Mouse (Mus musculus) small intestine, adult 2 months (tissue): ENCODE results near the gene Hivep3. TPM values are rescaled to one million over a fixed set of nuclear protein-coding genes. Genes with fewer than 3 reads are reported as not detected.

ENCODE experiments used
- H3K27ac ChIP-seq: fragments of 200-500 bp; 2 replicates; pipeline ENCODE4 v1.5.1; 2012; ENCODE audit warnings: low read depth, low read length, control low read depth, inconsistent platforms; ENCODE audit not compliant: insufficient read depth
- H3K27me3 ChIP-seq: fragments of 200-500 bp; 2 replicates; pipeline ENCODE4 v1.6.1; 2012; ENCODE audit warnings: mild to moderate bottlenecking, moderate library complexity, low read length, inconsistent platforms; ENCODE audit not compliant: control insufficient read depth, insufficient read depth
- H3K36me3 ChIP-seq: fragments of 200-500 bp; 2 replicates; pipeline ENCODE4 v1.6.1; 2012; ENCODE audit warnings: mild to moderate bottlenecking, low read length, control low read depth, inconsistent platforms; ENCODE audit not compliant: control insufficient read depth, insufficient read depth
- H3K4me1 ChIP-seq: fragments of 200-500 bp; 2 replicates; pipeline ENCODE4 v1.6.1; 2012; ENCODE audit warnings: low read length, inconsistent platforms, mixed read lengths; ENCODE audit not compliant: control insufficient read depth, insufficient read depth, insufficient read length
- H3K4me3 ChIP-seq: fragments of 200-500 bp; 2 replicates; pipeline ENCODE4 v1.5.1; 2012; ENCODE audit warnings: low read depth, mild to moderate bottlenecking, control low read depth, inconsistent platforms, low read length, moderate library complexity
- CTCF ChIP-seq: fragments of 200-500 bp; IDR thresholded peaks from 2 replicates; pipeline ENCODE4 v1.5.1; 2012; ENCODE audit warnings: low read depth, mild to moderate bottlenecking, control low read depth, inconsistent platforms, low read length, moderate library complexity, mixed read lengths; ENCODE audit not compliant: insufficient replicate concordance, insufficient read length; ENCODE audit errors: extremely low read depth
- POLR2A ChIP-seq: fragments of 200-500 bp; IDR thresholded peaks from 2 replicates; pipeline ENCODE4 v1.6.1; 2012; ENCODE audit warnings: low read depth, mild to moderate bottlenecking, control low read depth, inconsistent platforms, low read length, moderate library complexity
- WGBS: fragments of 180-500 bp; shearing (Covaris S2); methylation state at CpG from one replicate; pipeline ENCODE4 v1.1.7; 2018; 5-methylcytosine and 5-hydroxymethylcytosine counted together
- polyA plus RNA-seq: library from polyadenylated mRNA; depleted of rRNA; stranded (reverse); fragments of >200 nt; gene quantifications from 2 replicates; pipeline ENCODE4 v1.2.3, GENCODE M21; 2012

The Hivep3 gene
- polyA plus RNA-seq, 1 experiment, result 3.3 TPM

GRCm38 (mm10) chr4:120042480-120042879 lies 308.9 kb downstream of the Hivep3 start:
- no peaks in the 10 kb centered on the region for H3K36me3 ChIP-seq
- no peaks in the 10 kb centered on the region; the same call in 1 of the 2 replicates for H3K4me1 ChIP-seq
- TF ChIP-seq POLR2A (no peak), CTCF (no peak)
- no peak overlapping the region for H3K27ac ChIP-seq
- H3K4me3 ChIP-seq, result no peak overlapping the region
- H3K27me3 ChIP-seq, result no peaks in the 10 kb centered on the region
- 88% methylated on average over 7 of the region's 7 CpGs for WGBS

GRCm38 (mm10) chr4:120044612-120045011 lies 311.0 kb downstream of the Hivep3 start:
- Histone ChIP-seq H3K4me3 (no peak overlapping the region), H3K36me3 (no peaks in the 10 kb centered on the region), H3K27me3 (no peaks in the 10 kb centered on the region), H3K27ac (no peak overlapping the region), H3K4me1 (no peaks in the 10 kb centered on the region)
- no peak for TF ChIP-seq POLR2A
- TF ChIP-seq CTCF, result no peak
- WGBS, result 82% methylated on average over 5 of the region's 5 CpGs

- H3K27me3 ChIP-seq, result no peaks in the 10 kb centered on the region
- no peaks in the 10 kb centered on the region for H3K36me3 ChIP-seq
- 60% methylated on average over 5 of the region's 5 CpGs for WGBS
- no peak overlapping the region for H3K27ac ChIP-seq
- no peak overlapping the region for H3K4me3 ChIP-seq
- no peak for TF ChIP-seq CTCF
- no peak for TF ChIP-seq POLR2A
- no peaks in the 10 kb centered on the region for H3K4me1 ChIP-seq
Observed at GRCm38 (mm10) chr4:120045131-120045537, 311.6 kb downstream of the Hivep3 start.

- TF ChIP-seq CTCF (no peak), POLR2A (no peak)
- Histone ChIP-seq H3K27ac (no peak overlapping the region), H3K36me3 (no peaks in the 10 kb centered on the region), H3K4me3 (no peak overlapping the region), H3K4me1 (no peaks in the 10 kb centered on the region), H3K27me3 (no peaks in the 10 kb centered on the region)
- WGBS, result 87% methylated on average over 7 of the region's 7 CpGs
Observed at GRCm38 (mm10) chr4:120045871-120046270, 312.3 kb downstream of the Hivep3 start.

GRCm38 (mm10) chr4:120047060-120047459 lies 313.5 kb downstream of the Hivep3 start:
- Histone ChIP-seq H3K4me1 (no peaks in the 10 kb centered on the region), H3K4me3 (no peak overlapping the region), H3K36me3 (no peaks in the 10 kb centered on the region), H3K27ac (no peak overlapping the region), H3K27me3 (no peaks in the 10 kb centered on the region)
- WGBS, result 52% methylated on average over 4 of the region's 4 CpGs
- TF ChIP-seq CTCF (no peak), POLR2A (no peak)

- Histone ChIP-seq H3K27ac (no peak overlapping the region), H3K4me1 (no peaks in the 10 kb centered on the region), H3K27me3 (no peaks in the 10 kb centered on the region), H3K4me3 (no peak overlapping the region), H3K36me3 (no peaks in the 10 kb centered on the region)
- TF ChIP-seq CTCF (no peak), POLR2A (no peak)
- 96% methylated on average over 4 of the region's 4 CpGs for WGBS
Observed at GRCm38 (mm10) chr4:120048274-120048673, 314.7 kb downstream of the Hivep3 start.

GRCm38 (mm10) chr4:120049857-120050256 lies 316.3 kb downstream of the Hivep3 start:
- Histone ChIP-seq H3K36me3 (no peaks in the 10 kb centered on the region), H3K4me1 (peaks cover 2% of the 10 kb centered on the region; the same call in 1 of the 2 replicates), H3K27ac (no peak overlapping the region), H3K4me3 (no peak overlapping the region), H3K27me3 (no peaks in the 10 kb centered on the region)
- 91% methylated on average over 3 of the region's 3 CpGs for WGBS
- TF ChIP-seq CTCF (no peak), POLR2A (no peak)

- no peak overlapping the region for H3K27ac ChIP-seq
- H3K36me3 ChIP-seq, result no peaks in the 10 kb centered on the region
- H3K4me3 ChIP-seq, result no peak overlapping the region
- peaks cover 2% of the 10 kb centered on the region; the same call in 1 of the 2 replicates for H3K4me1 ChIP-seq
- TF ChIP-seq POLR2A (no peak), CTCF (no peak)
- H3K27me3 ChIP-seq, result no peaks in the 10 kb centered on the region
Observed at GRCm38 (mm10) chr4:120052481-120052880, 318.9 kb downstream of the Hivep3 start.
